8 mouse cellular contexts compared by ENCODE assay signal in genomic region chr4:121028659-121029392, GRCm38 (mm10). TPM values are rescaled to one million over a fixed set of nuclear protein-coding genes. Genes with fewer than 3 reads are reported as not detected.
DNase-seq lines count a peak whose midpoint lies in the region; ATAC-seq lines count a peak whose summit lies in the region.

No protein-coding gene starts in this region.

- DNase-seq in cerebellum, adult 11 months = peak; percentile 26
- no peak for DNase-seq in cerebellum, adult 11-12 months
- DNase-seq in midbrain, embryonic 10.5 days (ENCODE audit: low spot score) = peak; percentile 75
- DNase-seq in c-Kit-positive CD71-positive TER-119-positive erythroid progenitor cells, embryonic 14.5 days (ENCODE audit: low spot score) = peak; percentile 74
- DNase-seq in gastrocnemius, postnatal 36 days = peak; percentile 45 to 47
- peak; percentile 30 to 36 for DNase-seq in lung, adult 18-20 months
- peak; percentile 67 for DNase-seq in right cerebral cortex, postnatal 14 days

- H3K9ac ChIP-seq in midbrain, embryonic 15.5 days = no peak overlapping the region

- WGBS in midbrain, embryonic 10.5 days = 29% methylated on average over 14 of the region's 14 CpGs
- WGBS in midbrain, embryonic 15.5 days = 25% methylated on average over 14 of the region's 14 CpGs

- H3K27ac ChIP-seq in midbrain, embryonic 10.5 days (replicated peaks) = no peak overlapping the region
- no peak overlapping the region for H3K27ac ChIP-seq in midbrain, embryonic 15.5 days

- H3K4me2 ChIP-seq in midbrain, embryonic 15.5 days = no peak overlapping the region

- no peaks in the 10 kb centered on the region for H3K36me3 ChIP-seq in midbrain, embryonic 10.5 days
- H3K36me3 ChIP-seq in midbrain, embryonic 15.5 days (replicated peaks) = no peaks in the 10 kb centered on the region

- H3K4me1 ChIP-seq in midbrain, embryonic 10.5 days = no peaks in the 10 kb centered on the region
- H3K4me1 ChIP-seq in midbrain, embryonic 15.5 days = no peaks in the 10 kb centered on the region

- H3K27me3 ChIP-seq in midbrain, embryonic 10.5 days (ENCODE audit: low read depth, poor library complexity, severe bottlenecking) = no peaks in the 10 kb centered on the region
- no peaks in the 10 kb centered on the region for H3K27me3 ChIP-seq in midbrain, embryonic 15.5 days (replicated peaks)

- H3K4me3 ChIP-seq in midbrain, embryonic 10.5 days = no peak overlapping the region
- no peak overlapping the region for H3K4me3 ChIP-seq in midbrain, embryonic 15.5 days

- intact Hi-C loops in gastrocnemius, postnatal 36 days (cut with DNase I) = loop anchor here (1.0 kb wide), 1 partner anchor 203 kb away; no protein-coding TSS in a partner anchor

- no peaks in the 10 kb centered on the region for H3K9me3 ChIP-seq in midbrain, embryonic 10.5 days (replicated peaks)
- no peaks in the 10 kb centered on the region for H3K9me3 ChIP-seq in midbrain, embryonic 15.5 days

- no peak for ATAC-seq in midbrain, embryonic 15.5 days (replicated peaks)

RNA-seq across cellular contexts. Expression of gene Col9a2, which starts 10.4 kb away (rescaled TPM):
- 1.4 and 3.7 TPM in 2 replicates for polyA plus RNA-seq in midbrain, embryonic 10.5 days (2016; fragmentation: Nextera tagmentation; extraction: Ambion mirVana)
- polyA plus RNA-seq in midbrain, embryonic 15.5 days (2015; fragmentation: Nextera tagmentation; extraction: Ambion mirVana) = 18.2 and 19.4 TPM in 2 replicates
- under 1 TPM; 0.23 to 0.54 TPM for total RNA-seq in gastrocnemius, postnatal 36 days (2021)

RNA-seq across cellular contexts. Expression of gene Smap2, which starts 11.8 kb away (rescaled TPM):
- 14.0 and 16.1 TPM in 2 replicates for polyA plus RNA-seq in midbrain, embryonic 10.5 days (2016; fragmentation: Nextera tagmentation; extraction: Ambion mirVana)
- 45.1 and 46.6 TPM in 2 replicates for polyA plus RNA-seq in midbrain, embryonic 15.5 days (2015; fragmentation: Nextera tagmentation; extraction: Ambion mirVana)
- 10 to 100 TPM; 13.7 to 14.4 TPM for total RNA-seq in gastrocnemius, postnatal 36 days (2021)
